Mouse (Mus musculus) hindbrain, embryonic 14.5 days (tissue): ENCODE data around the gene Tdg. TPM values are rescaled to one million over a fixed set of nuclear protein-coding genes. Genes with fewer than 3 reads are reported as not detected.

Source experiments
- ATAC-seq: fragments of 200-750 bp; cut with Nextera tagmentation; 2 replicates; pipeline ENCODE4 v1.8.0; 2017; ENCODE audit warnings: moderate number of reproducible peaks, mild to moderate bottlenecking, moderate TSS enrichment, moderate library complexity; ENCODE audit not compliant: low FRiP score
- DNase-seq: peaks from one replicate; pipeline ENCODE4 v3.0.0-alpha.2; 2015; ENCODE audit warnings: low spot score
- H3K27ac ChIP-seq: fragments of 300-500 bp; sonication (generic); 2 replicates; pipeline ENCODE4 v1.5.1; 2014; ENCODE audit warnings: mild to moderate bottlenecking, moderate library complexity
- H3K27me3 ChIP-seq: fragments of 300-500 bp; sonication (generic); 2 replicates; pipeline ENCODE4 v1.6.1; 2014; ENCODE audit warnings: mild to moderate bottlenecking, low read length, mixed read lengths; ENCODE audit not compliant: control insufficient read depth, insufficient read depth
- H3K36me3 ChIP-seq: fragments of 300-500 bp; sonication (generic); replicated peaks from 2 replicates; pipeline ENCODE4 v1.6.1; 2014; ENCODE audit not compliant: control insufficient read depth, insufficient read depth
- H3K4me1 ChIP-seq: fragments of 300-500 bp; sonication (generic); replicated peaks from 2 replicates; pipeline ENCODE4 v1.6.1; 2014; ENCODE audit warnings: antibody characterized with exemption, low read length, mixed read lengths; ENCODE audit not compliant: control insufficient read depth, insufficient read depth
- H3K4me2 ChIP-seq: fragments of 300-500 bp; sonication (generic); replicated peaks from 2 replicates; pipeline ENCODE4 v1.6.1; 2014; ENCODE audit warnings: mild to moderate bottlenecking, moderate library complexity
- H3K4me3 ChIP-seq: fragments of 300-500 bp; sonication (generic); replicated peaks from 2 replicates; pipeline ENCODE4 v1.5.1; 2014; ENCODE audit warnings: mild to moderate bottlenecking, low read length
- H3K9ac ChIP-seq: fragments of 300-500 bp; sonication (generic); 2 replicates; pipeline ENCODE4 v1.6.1; 2014
- H3K9me3 ChIP-seq: fragments of 300-500 bp; sonication (generic); 2 replicates; pipeline ENCODE4 v1.6.1; 2016; ENCODE audit warnings: low read length; ENCODE audit not compliant: control insufficient read depth
- WGBS: fragments of 180-500 bp; shearing (Covaris S2); extraction: QIAGEN DNeasy Blood & Tissue Kit; methylation state at CpG from one replicate; pipeline ENCODE4 v1.1.7; 2014; 5-methylcytosine and 5-hydroxymethylcytosine counted together
- polyA plus RNA-seq: library from polyadenylated mRNA; unstranded; fragments of >200 nt; fragmentation: Nextera tagmentation; extraction: Ambion mirVana; gene quantifications from 2 replicates; pipeline ENCODE4 v1.2.1, GENCODE M21; 2014

Gene Tdg
- polyA plus RNA-seq, 1 experiment from 2014 or later = 157 TPM

DNA sequence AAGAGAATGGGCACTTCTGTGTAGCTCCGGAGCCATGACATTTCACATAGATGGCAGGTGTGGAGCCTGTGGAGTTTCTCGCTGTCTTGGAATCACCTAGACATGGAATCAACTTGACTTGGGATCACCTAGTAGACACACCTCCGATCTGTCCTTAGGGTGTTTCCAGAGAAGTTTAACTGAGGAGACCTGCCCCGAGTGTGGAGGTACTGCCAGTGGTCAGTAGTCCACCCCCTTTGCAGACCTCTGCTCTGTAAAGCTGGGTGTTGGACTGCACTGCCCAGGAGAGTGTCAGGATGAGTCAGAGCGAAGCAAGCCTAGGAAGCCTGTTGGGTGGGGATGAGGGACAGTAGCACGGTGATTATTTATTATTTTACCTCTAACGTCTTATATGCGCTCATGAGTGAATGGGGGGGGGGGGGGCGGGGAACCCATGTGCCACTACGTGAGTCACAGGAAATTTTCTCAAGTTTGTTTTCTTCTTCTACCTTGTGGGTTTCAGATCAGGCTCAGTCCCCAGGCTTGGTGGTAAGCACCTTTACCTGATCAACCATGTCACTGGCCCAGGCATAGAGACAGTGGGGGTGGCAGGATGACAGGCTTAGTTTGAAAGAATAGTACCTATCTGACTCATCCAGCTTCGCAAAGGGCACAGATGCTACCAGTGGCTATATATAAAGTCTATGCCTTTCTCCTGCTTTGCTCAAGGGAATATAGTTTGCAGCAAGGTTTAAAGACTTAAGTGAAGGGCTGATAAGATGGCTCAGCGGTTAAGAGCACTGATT is 3.1 kb downstream of the Tdg start:
- Histone ChIP-seq H3K4me3 (no peak overlapping the region), H3K36me3 (peaks cover 23% of the 10 kb centered on the region), H3K4me2 (no peak overlapping the region), H3K9me3 (no peaks in the 10 kb centered on the region), H3K27ac (no peak overlapping the region), H3K4me1 (peaks cover 19% of the 10 kb centered on the region), H3K9ac (no peak overlapping the region), H3K27me3 (no peaks in the 10 kb centered on the region)
- 97% methylated on average over 12 of the region's 12 CpGs for whole genome bisulfite sequencing
- no peak for ATAC-seq
- DNase-seq = no peak

DNA sequence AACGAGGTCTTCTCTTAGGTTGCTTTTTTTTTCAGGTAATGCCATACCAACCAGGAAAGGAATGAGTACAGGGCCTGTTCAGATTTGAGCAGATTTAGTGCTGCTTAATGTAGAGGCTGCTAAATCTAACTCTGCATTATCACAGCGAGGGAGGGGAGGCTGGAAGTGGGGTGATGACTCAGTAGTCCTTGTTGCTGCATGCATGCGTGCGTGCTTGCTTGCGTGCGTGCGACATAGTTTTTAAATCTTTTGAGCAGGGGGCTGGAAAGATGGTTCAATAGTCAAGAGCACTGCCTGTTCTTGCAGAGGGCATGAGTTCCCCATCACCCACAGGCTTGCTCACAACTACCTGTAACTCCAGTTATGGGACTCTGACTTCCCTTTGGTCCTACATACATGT is 4.7 kb downstream of the Tdg start:
- Histone ChIP-seq H3K9ac (no peak overlapping the region), H3K9me3 (no peaks in the 10 kb centered on the region), H3K36me3 (peaks cover 33% of the 10 kb centered on the region), H3K4me2 (no peak overlapping the region), H3K27ac (no peak overlapping the region), H3K4me1 (peaks cover 14% of the 10 kb centered on the region), H3K4me3 (no peak overlapping the region), H3K27me3 (no peaks in the 10 kb centered on the region)
- DNase-seq = no peak
- 98% methylated on average over 7 of the region's 7 CpGs for WGBS
- ATAC-seq = no peak

- Histone ChIP-seq H3K4me3 (no peak overlapping the region), H3K4me1 (peaks cover 3% of the 10 kb centered on the region; the same call in 1 of the 2 replicates), H3K4me2 (no peak overlapping the region), H3K27ac (no peak overlapping the region), H3K9ac (no peak overlapping the region), H3K9me3 (no peaks in the 10 kb centered on the region), H3K36me3 (peaks cover 50% of the 10 kb centered on the region), H3K27me3 (no peaks in the 10 kb centered on the region)
- DNase-seq (no peak), ATAC-seq (no peak)
- 98% methylated on average over 3 of the region's 3 CpGs for WGBS
Observed at GRCm38 (mm10) chr10:82636321-82636720, 6.7 kb downstream of the Tdg start.

GRCm38 (mm10) chr10:82639032-82639698 is 9.5 kb downstream of the Tdg start:
- H3K4me3 ChIP-seq = no peak overlapping the region
- peaks cover 68% of the 10 kb centered on the region for H3K36me3 ChIP-seq
- H3K27me3 ChIP-seq = no peaks in the 10 kb centered on the region
- ATAC-seq (no peak), DNase-seq (no peak)
- no peak overlapping the region for H3K4me2 ChIP-seq
- no peaks in the 10 kb centered on the region for H3K9me3 ChIP-seq
- no peak overlapping the region for H3K27ac ChIP-seq
- H3K9ac ChIP-seq = no peak overlapping the region
- H3K4me1 ChIP-seq = no peaks in the 10 kb centered on the region
- 92% methylated on average over 8 of the region's 8 CpGs for WGBS

DNA sequence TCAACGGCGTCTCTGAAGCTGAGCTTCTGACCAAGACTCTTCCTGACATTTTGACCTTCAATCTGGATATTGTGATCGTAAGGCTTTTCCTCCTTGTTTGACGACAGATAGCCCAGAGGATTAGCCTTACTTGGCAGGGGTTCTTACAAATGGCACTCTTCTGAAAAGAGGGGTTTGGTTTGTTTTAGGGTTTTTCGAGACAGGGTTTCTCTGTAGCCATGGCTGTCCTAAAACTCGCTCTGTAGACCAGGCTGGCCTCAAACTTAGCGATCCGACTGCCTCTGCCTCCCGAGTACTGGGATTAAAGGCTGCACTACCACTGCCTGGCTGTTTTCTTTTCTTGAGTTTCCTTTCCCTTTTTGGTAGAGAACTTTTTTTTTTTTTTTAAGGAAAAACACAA is 11.9 kb downstream of the Tdg start:
- H3K9me3 ChIP-seq = no peaks in the 10 kb centered on the region
- peaks cover 90% of the 10 kb centered on the region for H3K36me3 ChIP-seq
- H3K4me1 ChIP-seq = no peaks in the 10 kb centered on the region
- no peak overlapping the region for H3K27ac ChIP-seq
- no peak overlapping the region for H3K4me3 ChIP-seq
- H3K9ac ChIP-seq = no peak overlapping the region
- H3K4me2 ChIP-seq = no peak overlapping the region
- WGBS = 92% methylated on average over 7 of the region's 9 CpGs
- DNase-seq (no peak), ATAC-seq (no peak)
- no peaks in the 10 kb centered on the region for H3K27me3 ChIP-seq

DNA sequence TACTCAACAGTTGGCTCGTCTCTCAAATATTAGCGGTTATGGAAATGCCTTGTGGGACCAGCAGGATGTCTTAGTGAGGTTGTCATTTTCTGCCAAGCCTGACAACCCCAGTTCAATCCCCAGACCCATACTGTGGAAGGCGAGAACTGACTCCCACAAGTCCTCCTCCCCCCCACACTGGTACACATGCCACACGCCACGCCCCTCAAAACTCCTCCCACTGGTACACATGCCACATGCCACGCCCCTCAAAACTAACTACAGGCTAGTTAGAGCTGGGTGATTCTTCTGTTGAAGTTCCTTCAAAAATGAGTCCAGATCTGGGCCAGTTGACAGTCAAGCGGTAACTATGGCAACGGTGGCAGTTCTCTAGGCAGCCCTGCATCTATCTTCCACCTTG is 16.5 kb downstream of the Tdg start:
- ATAC-seq (no peak), DNase-seq (no peak)
- Histone ChIP-seq H3K9ac (no peak overlapping the region), H3K36me3 (peaks cover 81% of the 10 kb centered on the region), H3K9me3 (no peaks in the 10 kb centered on the region), H3K27me3 (no peaks in the 10 kb centered on the region), H3K27ac (no peak overlapping the region), H3K4me2 (no peak overlapping the region), H3K4me1 (no peaks in the 10 kb centered on the region), H3K4me3 (no peak overlapping the region)
- WGBS = 91% methylated on average over 8 of the region's 8 CpGs

DNA sequence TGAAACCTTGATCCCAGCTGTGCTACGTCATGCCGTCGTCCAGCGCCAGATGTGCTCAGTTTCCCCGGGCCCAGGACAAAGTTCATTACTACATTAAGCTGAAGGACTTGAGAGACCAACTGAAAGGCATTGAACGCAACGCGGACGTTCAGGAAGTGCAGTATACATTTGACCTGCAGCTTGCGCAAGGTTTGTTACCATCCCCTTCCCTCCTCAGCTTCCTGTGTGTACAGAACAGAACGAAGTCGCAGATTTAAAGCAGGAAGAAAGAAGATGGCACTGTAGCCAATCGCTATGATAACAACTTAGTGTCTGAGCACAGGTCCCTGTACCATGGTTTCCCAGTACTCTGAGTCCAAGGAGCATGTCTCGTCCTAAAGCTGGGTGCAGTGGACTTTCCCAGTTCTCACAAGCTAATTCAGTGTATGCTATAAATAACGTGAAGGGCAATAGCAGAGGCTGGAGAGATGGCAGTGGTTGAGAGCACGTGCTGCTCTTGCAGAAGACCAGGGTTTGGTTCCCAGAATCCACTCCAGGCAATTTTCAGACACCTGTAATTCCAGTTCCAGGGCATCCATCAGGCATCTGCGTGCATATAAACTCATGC is 17.7 kb downstream of the Tdg start:
- H3K27ac ChIP-seq = no peak overlapping the region
- no peaks in the 10 kb centered on the region for H3K27me3 ChIP-seq
- no peak overlapping the region for H3K9ac ChIP-seq
- peaks cover 79% of the 10 kb centered on the region for H3K36me3 ChIP-seq
- no peaks in the 10 kb centered on the region for H3K4me1 ChIP-seq
- H3K4me2 ChIP-seq = no peak overlapping the region
- H3K4me3 ChIP-seq = no peak overlapping the region
- no peaks in the 10 kb centered on the region for H3K9me3 ChIP-seq
- DNase-seq (no peak), ATAC-seq (no peak)
- 96% methylated on average over 17 of the region's 17 CpGs for WGBS

DNA sequence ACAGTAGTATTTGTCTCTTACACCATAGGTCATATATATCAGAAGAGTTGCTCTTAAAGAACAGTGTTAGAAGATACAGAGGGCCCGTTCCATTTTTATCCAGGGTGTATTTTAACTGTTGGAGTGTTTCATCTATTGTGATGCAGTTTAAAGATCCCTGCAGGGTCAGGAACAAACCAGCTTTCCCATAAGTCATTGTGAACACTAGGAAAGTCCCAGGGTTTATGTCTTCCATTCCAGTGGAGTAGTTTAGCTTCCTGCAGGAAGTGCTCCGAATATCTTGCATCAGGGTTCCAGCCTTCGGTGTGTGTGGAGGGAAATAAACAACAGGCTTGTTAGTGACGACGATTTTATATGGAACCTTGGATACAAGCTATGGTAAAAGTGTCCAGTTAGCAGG is 21.6 kb downstream of the Tdg start:
- DNase-seq (no peak), ATAC-seq (no peak)
- Histone ChIP-seq H3K27me3 (no peaks in the 10 kb centered on the region), H3K27ac (no peak overlapping the region), H3K9me3 (no peaks in the 10 kb centered on the region), H3K4me3 (no peak overlapping the region), H3K9ac (no peak overlapping the region), H3K36me3 (peaks cover 44% of the 10 kb centered on the region), H3K4me1 (no peaks in the 10 kb centered on the region), H3K4me2 (no peak overlapping the region)
- WGBS = 92% methylated on average over 5 of the region's 5 CpGs

DNA sequence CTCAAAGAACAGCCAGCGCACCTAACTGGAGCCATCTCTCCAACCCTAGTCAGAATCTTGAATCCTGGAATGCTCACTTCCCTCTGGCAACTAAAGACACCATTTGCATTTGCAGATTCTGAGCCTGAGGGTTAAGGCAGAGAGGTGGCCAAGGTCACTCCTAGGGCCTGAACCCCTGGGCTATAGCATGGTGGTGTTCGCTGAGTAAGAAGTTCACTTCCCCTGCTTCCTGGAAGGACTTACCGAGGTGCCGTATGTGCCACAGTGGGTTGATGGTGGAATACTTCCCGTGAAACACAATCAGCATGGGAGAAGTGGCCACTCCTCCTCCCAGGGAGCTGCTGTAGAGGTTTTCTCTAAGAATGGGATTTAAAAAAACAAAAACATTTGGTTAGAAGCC is 23.0 kb downstream of the Tdg start:
- H3K36me3 ChIP-seq = peaks cover 30% of the 10 kb centered on the region
- no peaks in the 10 kb centered on the region for H3K27me3 ChIP-seq
- 75% methylated on average over 5 of the region's 5 CpGs for WGBS
- no peak for DNase-seq
- no peaks in the 10 kb centered on the region for H3K4me1 ChIP-seq
- ATAC-seq = no peak
- no peak overlapping the region for H3K4me2 ChIP-seq
- no peak overlapping the region for H3K27ac ChIP-seq
- H3K4me3 ChIP-seq = no peak overlapping the region
- no peaks in the 10 kb centered on the region for H3K9me3 ChIP-seq
- no peak overlapping the region for H3K9ac ChIP-seq
